Mouse (Mus musculus): ENCODE results near the gene Rrp9. TPM values are rescaled to one million over a fixed set of nuclear protein-coding genes. Genes with fewer than 3 reads are reported as not detected.

The Rrp9 gene
- total and polyA plus RNA-seq, 3 experiments = 315 to 395 TPM; not detected in 1

DNA sequence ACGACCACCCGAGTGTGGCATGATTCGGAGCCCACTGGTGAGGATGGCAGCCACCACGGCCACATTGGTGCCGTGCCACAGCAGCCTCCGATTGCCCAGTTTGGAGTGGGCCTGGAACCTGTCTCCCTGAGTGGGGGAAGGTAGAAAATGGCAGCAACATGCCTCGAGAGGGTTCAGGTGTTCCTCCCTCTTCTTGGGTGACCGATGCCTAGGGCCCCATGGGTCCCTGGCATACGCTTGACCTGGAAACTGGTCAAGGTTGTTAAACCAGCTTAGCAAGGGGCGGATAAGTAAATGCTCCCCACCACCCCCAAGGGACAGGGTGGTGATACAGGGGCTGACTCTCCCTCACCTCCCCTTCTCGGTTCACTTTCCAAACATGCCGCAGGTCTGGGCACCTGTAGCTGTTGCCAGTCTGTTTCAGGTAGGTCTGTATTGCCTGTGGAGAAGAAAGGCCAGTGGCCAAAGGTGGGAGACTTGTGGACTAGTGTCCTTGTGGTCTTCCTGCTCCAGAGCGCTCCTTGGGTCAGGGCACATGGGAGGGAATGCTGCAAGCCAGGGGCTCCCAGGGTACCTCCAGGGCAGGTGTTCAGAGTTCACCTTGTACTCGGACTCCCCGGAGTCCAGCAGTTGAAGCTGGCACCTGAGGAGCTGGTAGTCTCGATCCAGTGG, 2.5 kb upstream of the Rrp9 start:
- Histone ChIP-seq H3K9ac (ENCODE audit: control insufficient read depth, low read depth, low read length, poor library complexity, severe bottlenecking) (no peak overlapping the region), H3K4me3 (ENCODE audit: control insufficient read depth in 1 of 2, insufficient read depth in 1 of 2, low read depth in 2 of 2, low read length in 2 of 2) (no peak overlapping the region), H3K27me3 (ENCODE audit: control insufficient read depth in 1 of 2, insufficient read depth in 2 of 2, low read length in 2 of 2) (no peaks in the 10 kb centered on the region), H3K36me3 (ENCODE audit: control insufficient read depth in 1 of 2, insufficient read depth in 2 of 2, low read length in 2 of 2) (peaks cover 0 to 2% of the 10 kb centered on the region in 2 experiments; a peak in 2 of 4 replicates), H3K9me3 (replicated peaks; ENCODE audit: insufficient read depth, low read length) (no peaks in the 10 kb centered on the region), H3K4me1 (ENCODE audit: control insufficient read depth in 1 of 2, insufficient read depth in 2 of 2, low read length in 2 of 2) (peaks cover 0 to 14% of the 10 kb centered on the region in 2 experiments; a peak in 3 of 4 replicates), H3K27ac (ENCODE audit: control insufficient read depth, low read depth, low read length) (no peak overlapping the region), H3K79me2 (ENCODE audit: control insufficient read depth, insufficient read depth, low read length, poor library complexity) (peaks cover 11% of the 10 kb centered on the region)
- no peak for DNase-seq (ENCODE audit: low read depth, low spot score)
- TF ChIP-seq EP300 (IDR thresholded peaks at IDR 0.05; ENCODE audit: low read depth in 1 of 2, low read length in 2 of 2) (no peak), MAFK (IDR thresholded peaks at IDR 0.05; ENCODE audit: borderline replicate concordance, low read depth, low read length) (no peak), KAT2A (conservative IDR thresholded peaks at IDR 0.05; ENCODE audit: low read depth, low read length) (no peak), GABPA (IDR thresholded peaks at IDR 0.05; ENCODE audit: low read depth, low read length) (no peak), E2F4 (IDR thresholded peaks at IDR 0.05; ENCODE audit: borderline replicate concordance, low read depth, low read length) (no peak), BHLHE40 (IDR thresholded peaks at IDR 0.05; ENCODE audit: borderline replicate concordance, low read depth, low read length) (no peak), USF1 (IDR thresholded peaks at IDR 0.05; ENCODE audit: low read depth, low read length) (no peak), USF2 (IDR thresholded peaks at IDR 0.05; ENCODE audit: borderline replicate concordance in 1 of 2, insufficient read depth in 1 of 2, low read depth in 1 of 2, low read length in 2 of 2) (no peak), UBTF (IDR thresholded peaks at IDR 0.05; ENCODE audit: borderline replicate concordance, insufficient read depth, low read depth, low read length) (no peak), CHD1 (IDR thresholded peaks at IDR 0.05; ENCODE audit: low read depth, low read length) (no peak), POLR2AphosphoS2 (IDR thresholded peaks at IDR 0.05; ENCODE audit: low read length) (no peak), MXI1 (IDR thresholded peaks at IDR 0.05; ENCODE audit: low read depth, low read length) (no peak), SMC3 (IDR thresholded peaks at IDR 0.05; ENCODE audit: low read depth, low read length) (no peak), RCOR1 (IDR thresholded peaks at IDR 0.05; ENCODE audit: low read depth, low read length) (no peak), TCF12 (IDR thresholded peaks at IDR 0.05; ENCODE audit: low read depth, low read length) (no peak), MYC (IDR thresholded peaks at IDR 0.05; ENCODE audit: low read depth, low read length) (no peak), ZMIZ1 (IDR thresholded peaks at IDR 0.05; ENCODE audit: low read depth, low read length) (no peak)

DNA sequence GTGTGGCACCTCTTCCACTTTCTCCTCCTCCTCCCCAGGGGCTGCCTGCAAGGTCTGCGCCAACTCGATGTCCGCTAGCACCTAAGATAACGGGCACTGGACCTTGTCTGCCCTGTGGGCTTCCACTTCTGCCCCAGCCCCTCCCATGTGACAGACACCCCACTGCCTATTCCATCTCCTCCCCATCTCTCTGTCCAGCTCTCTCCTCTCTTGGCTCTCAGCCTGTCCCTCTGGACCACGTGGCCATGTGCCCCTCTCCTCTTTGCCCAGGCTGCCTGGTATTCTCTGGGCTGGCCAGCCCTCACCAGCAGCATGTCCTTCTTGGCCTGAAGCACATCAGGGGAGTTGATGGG, 2.0 kb upstream of the Rrp9 start:
- TF ChIP-seq MAFK (IDR thresholded peaks at IDR 0.05; ENCODE audit: borderline replicate concordance, low read depth, low read length) (no peak), TCF12 (IDR thresholded peaks at IDR 0.05; ENCODE audit: low read depth, low read length) (no peak), KAT2A (conservative IDR thresholded peaks at IDR 0.05; ENCODE audit: low read depth, low read length) (no peak), NRF1 (IDR thresholded peaks at IDR 0.05; ENCODE audit: insufficient read depth, low read depth, low read length, poor library complexity, severe bottlenecking) (no peak), SIN3A (IDR thresholded peaks at IDR 0.05; ENCODE audit: low read length) (no peak), TAL1 (IDR thresholded peaks at IDR 0.05; ENCODE audit: low read length) (no peak)
- Histone ChIP-seq H3K9ac (ENCODE audit: control insufficient read depth, low read depth, low read length, poor library complexity, severe bottlenecking) (no peak overlapping the region), H3K27ac (ENCODE audit: control insufficient read depth, low read depth, low read length) (no peak overlapping the region), H3K4me1 (ENCODE audit: control insufficient read depth in 1 of 2, insufficient read depth in 2 of 2, low read length in 2 of 2) (peaks cover 0 to 15% of the 10 kb centered on the region in 2 experiments; a peak in 3 of 4 replicates), H3K9me3 (replicated peaks; ENCODE audit: insufficient read depth, low read length) (no peaks in the 10 kb centered on the region), H3K79me2 (ENCODE audit: control insufficient read depth, insufficient read depth, low read length, poor library complexity) (peaks cover 15% of the 10 kb centered on the region), H3K4me3 (ENCODE audit: control insufficient read depth in 1 of 2, insufficient read depth in 1 of 2, low read depth in 2 of 2, low read length in 2 of 2) (no peak overlapping the region), H3K36me3 (ENCODE audit: control insufficient read depth in 1 of 2, insufficient read depth in 2 of 2, low read length in 2 of 2) (peaks cover 0 to 3% of the 10 kb centered on the region in 2 experiments; a peak in 3 of 4 replicates), H3K27me3 (ENCODE audit: control insufficient read depth in 1 of 2, insufficient read depth in 2 of 2, low read length in 2 of 2) (no peaks in the 10 kb centered on the region)
- no peak for DNase-seq (ENCODE audit: low read depth, low spot score)
